9 mouse cellular contexts compared by ENCODE assay signal in genomic region chr7:99095191-99095590, GRCm38 (mm10). TPM values are rescaled to one million over a fixed set of nuclear protein-coding genes. Genes with fewer than 3 reads are reported as not detected.
DNase-seq lines count a peak whose midpoint lies in the region; ATAC-seq and TF ChIP-seq lines count a peak whose summit lies in the region.
"Had no signal": no experiment of that assay in that cellular context is flagged by ENCODE, and none has a peak within 500 bp of the region (broad histone marks: within the 10 kb centered on the region; RNA-seq: fewer than 3 reads in every experiment).

No protein-coding gene starts in this region.

- intact Hi-C loops in heart, adult 2 months (cut with DNase I) = no loop called here

- no peak for TF ChIP-seq POLR2A in heart, adult 2 months (IDR thresholded peaks at IDR 0.05; ENCODE audit: insufficient read depth, low read depth, low read length)

- peak in 1 of 2 experiments; percentile 55 for DNase-seq in heart, adult 2 months
- DNase-seq in heart, adult 9 months (ENCODE audit: low spot score in 2 of 2) = no peak
- DNase-seq in 3T3-L1 (ENCODE audit: low read depth, low spot score) (peak; percentile 51), G1E (ENCODE audit: low spot score) (no peak)
- DNase-seq in embryonic facial prominence, embryonic 10.5 days (ENCODE audit: low spot score) = peak; percentile 50
- no peak for DNase-seq in urinary bladder, adult 18-20 months (ENCODE audit: low spot score in 2 of 2)
- no peak for DNase-seq in ovary, postnatal 10 days (ENCODE audit: low spot score)

- H3K36me3 ChIP-seq in heart, adult 2 months (ENCODE audit: control insufficient read depth, insufficient read depth, low read length) = no peaks in the 10 kb centered on the region
- peaks cover 69% of the 10 kb centered on the region for H3K36me3 ChIP-seq in G1E (replicated peaks)
- peaks cover 30% of the 10 kb centered on the region for H3K36me3 ChIP-seq in embryonic facial prominence, embryonic 10.5 days (replicated peaks)

- H3K4me1 ChIP-seq in heart, adult 2 months (ENCODE audit: control insufficient read depth, insufficient read depth, low read length) = no peaks in the 10 kb centered on the region
- no peaks in the 10 kb centered on the region for H3K4me1 ChIP-seq in G1E (ENCODE audit: insufficient read depth, low read depth, low read length)
- peaks cover 4% of the 10 kb centered on the region for H3K4me1 ChIP-seq in embryonic facial prominence, embryonic 10.5 days

- no peak for ATAC-seq in G1E (ENCODE audit: extremely low read depth, insufficient number of reproducible peaks, low FRiP score, poor library complexity, severe bottlenecking)
- ATAC-seq in megakaryocyte, adult 5-6 weeks (ENCODE audit: poor library complexity, severe bottlenecking) = peak; percentile 58

- H3K79me2 ChIP-seq in heart, adult 2 months (replicated peaks; ENCODE audit: control insufficient read depth, insufficient read depth, low read length) = no peaks in the 10 kb centered on the region

- no peak overlapping the region for H3K27ac ChIP-seq in heart, adult 2 months
- H3K27ac ChIP-seq in embryonic facial prominence, embryonic 10.5 days (replicated peaks) = no peak overlapping the region
- H3K27ac ChIP-seq: limb, embryonic 13.5 days had no signal

- no peaks in the 10 kb centered on the region for H3K27me3 ChIP-seq in heart, adult 2 months (ENCODE audit: control insufficient read depth, insufficient read depth, low read length)
- H3K27me3 ChIP-seq in G1E (ENCODE audit: insufficient read depth, low read length) = no peaks in the 10 kb centered on the region
- H3K27me3 ChIP-seq in embryonic facial prominence, embryonic 10.5 days (replicated peaks; ENCODE audit: low read depth, poor library complexity, severe bottlenecking) = no peaks in the 10 kb centered on the region
- H3K27me3 ChIP-seq: limb, embryonic 13.5 days had no signal

- H3K4me3 ChIP-seq in heart, adult 2 months = no peak overlapping the region
- H3K4me3 ChIP-seq in G1E (ENCODE audit: low read depth, low read length) = no peak overlapping the region
- H3K4me3 ChIP-seq in embryonic facial prominence, embryonic 10.5 days = no peak overlapping the region
- H3K4me3 ChIP-seq: limb, embryonic 13.5 days had no signal

- H3K9ac ChIP-seq in heart, adult 2 months (ENCODE audit: low read depth, low read length) = no peak overlapping the region
- H3K9ac ChIP-seq: limb, embryonic 13.5 days had no signal

- TF ChIP-seq EP300 in heart, adult 2 months (IDR thresholded peaks at IDR 0.05; ENCODE audit: insufficient read depth, low read depth, low read length) = no peak

- peak; percentile 67 for TF ChIP-seq CTCF in heart, adult 2 months (IDR thresholded peaks at IDR 0.05)
- 0 out of 2 replicates have a peak, but pooled peaks have one; percentile 17 for TF ChIP-seq CTCF in G1E (IDR thresholded peaks at IDR 0.05; ENCODE audit: low read depth, low read length)

- 62% methylated on average over 4 of the region's 4 CpGs for WGBS in heart, adult 2 months
- WGBS in embryonic facial prominence, embryonic 10.5 days = 74% methylated on average over 4 of the region's 4 CpGs

- no peaks in the 10 kb centered on the region for H3K9me3 ChIP-seq in G1E (replicated peaks)
- H3K9me3 ChIP-seq in embryonic facial prominence, embryonic 10.5 days = no peaks in the 10 kb centered on the region
- H3K9me3 ChIP-seq: limb, embryonic 13.5 days had no signal

RNA-seq across cellular contexts. Expression of gene Uvrag, which starts 45.8 kb away (rescaled TPM):
- total RNA-seq in heart, adult 2 months (2021) = 10 to 100 TPM; 21.0 to 22.1 TPM
- polyA plus RNA-seq in heart, adult 2 months (2012; rRNA removed) = 5.9 and 9.1 TPM in 2 replicates
- total RNA-seq in G1E (2014; fragmentation: Nextera tagmentation) (23.3 and 25.0 TPM in 2 replicates), G1E (2017) (27.5 and 29.9 TPM in 2 replicates)
- polyA plus RNA-seq in G1E (2012) = 13.1 and 20.3 TPM in 2 replicates
- 11.0 and 12.1 TPM in 2 replicates for polyA plus RNA-seq in embryonic facial prominence, embryonic 10.5 days (2016; fragmentation: Nextera tagmentation; extraction: Ambion mirVana)
- 37.2 and 42.4 TPM in 2 replicates for total RNA-seq in megakaryocyte, adult 5-6 weeks (2015)
- total RNA-seq in megakaryocyte, adult 5-6 weeks (2017) = 43.1 and 50.8 TPM in 2 replicates

Comparison
In these comparisons a context has a peak if more than half of its experiments do, and no peak if none do; other contexts are left out.
1. DNase-seq: peak in 3T3-L1 (single experiment) and embryonic facial prominence, embryonic 10.5 days (single experiment); none in heart, adult 9 months (0 of 2), G1E (single experiment), urinary bladder, adult 18-20 months (0 of 2) and ovary, postnatal 10 days (single experiment).